Mouse (Mus musculus): ENCODE results near the gene Gpr157.

Gene Gpr157

DNA sequence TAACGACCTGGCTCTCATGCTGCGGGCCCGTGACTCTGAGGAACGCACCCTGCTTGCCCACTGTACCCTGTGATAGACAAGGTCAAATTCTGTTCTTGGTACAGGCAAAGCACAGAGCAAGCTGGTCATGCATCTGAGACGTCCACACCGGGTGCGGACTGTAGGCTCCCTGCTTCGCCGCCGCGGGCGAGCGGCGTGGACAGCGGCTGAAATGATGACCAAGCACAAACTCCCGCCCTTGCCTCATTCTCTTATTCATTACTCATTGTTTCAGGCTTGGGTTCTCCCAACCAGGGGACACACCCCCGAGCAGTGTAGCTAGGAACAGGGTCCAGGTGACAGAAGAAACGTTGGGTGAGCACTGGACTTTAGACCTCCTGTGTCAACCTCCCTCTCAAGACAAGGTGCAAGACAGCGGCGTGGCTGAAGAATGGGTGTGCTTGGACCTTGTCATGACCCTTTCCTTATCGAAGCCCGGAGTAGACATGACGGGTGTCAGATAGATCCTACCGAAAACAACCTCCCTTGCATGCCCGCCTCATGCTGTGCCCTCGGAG, 27.4 kb downstream of the Gpr157 start:
- no peak for DNase-seq

DNA sequence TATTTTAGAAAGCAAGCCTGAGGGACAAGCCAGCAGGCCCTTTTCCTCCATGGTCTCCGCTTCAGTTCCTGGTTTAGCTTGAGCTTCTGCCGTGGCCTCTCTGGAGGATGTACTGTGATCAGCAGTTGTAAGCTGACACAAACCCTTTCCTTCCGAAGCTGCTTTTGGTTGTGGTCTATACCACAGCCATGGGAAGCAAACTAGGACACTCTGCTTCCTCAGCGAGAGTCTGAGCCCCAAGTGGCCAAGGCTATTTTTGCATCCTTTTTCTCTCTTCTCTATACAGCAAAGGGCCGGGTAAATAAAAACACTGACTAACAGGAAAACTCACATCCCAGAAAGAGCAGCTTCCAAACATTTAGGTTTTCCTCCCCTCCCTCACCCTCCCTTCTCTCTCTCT, 30.1 kb downstream of the Gpr157 start:
- DNase-seq: peak; percentile 70

DNA sequence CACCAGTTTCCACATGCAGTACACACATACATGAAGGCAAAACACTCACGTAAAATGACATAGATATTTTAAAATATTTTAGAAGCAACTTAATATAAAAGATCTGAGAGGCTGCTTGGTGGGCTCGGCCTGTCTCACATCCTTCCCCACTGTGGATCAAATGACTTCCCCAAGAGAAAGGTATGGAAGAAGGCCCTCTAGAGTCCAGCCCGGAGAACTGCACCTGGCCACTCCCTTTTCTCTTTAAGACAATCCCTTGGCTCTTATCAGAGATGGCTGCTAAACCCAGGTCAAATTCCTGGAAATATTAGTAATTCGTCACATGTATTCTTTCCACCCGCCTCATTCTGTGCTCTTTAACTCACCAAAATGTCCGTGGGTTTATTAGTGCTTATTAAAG, 31.0 kb downstream of the Gpr157 start:
- DNase-seq: no peak

DNA sequence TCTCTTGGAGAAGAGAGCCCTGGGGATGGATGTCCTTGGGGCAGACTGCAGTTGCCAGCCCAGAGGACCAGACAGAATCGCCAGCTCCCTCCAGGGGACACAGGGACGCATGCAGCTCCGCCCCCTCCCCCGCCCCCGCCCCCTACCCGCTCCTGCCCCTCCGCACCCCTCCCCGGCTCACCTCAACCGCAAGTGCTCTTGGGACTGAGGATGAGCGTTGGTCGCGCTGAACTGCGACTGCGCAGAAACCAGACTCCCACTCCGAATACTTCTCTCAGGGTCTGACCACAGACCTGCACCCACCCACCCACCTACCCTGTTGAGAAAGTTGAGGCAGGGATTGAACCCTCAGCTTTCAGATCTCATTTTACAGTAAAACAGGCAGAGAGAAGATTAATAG, 31.9 kb downstream of the Gpr157 start, which contains the start of gene Slc2a5:
Slc2a5 (plus strand) TSS at position 229 of the 400 bp plus-strand sequence.
- DNase-seq: no peak

GRCm38 (mm10) chr4:150119640-150120039, 32.5 kb downstream of the Gpr157 start:
- peak; percentile 42 for DNase-seq

DNA sequence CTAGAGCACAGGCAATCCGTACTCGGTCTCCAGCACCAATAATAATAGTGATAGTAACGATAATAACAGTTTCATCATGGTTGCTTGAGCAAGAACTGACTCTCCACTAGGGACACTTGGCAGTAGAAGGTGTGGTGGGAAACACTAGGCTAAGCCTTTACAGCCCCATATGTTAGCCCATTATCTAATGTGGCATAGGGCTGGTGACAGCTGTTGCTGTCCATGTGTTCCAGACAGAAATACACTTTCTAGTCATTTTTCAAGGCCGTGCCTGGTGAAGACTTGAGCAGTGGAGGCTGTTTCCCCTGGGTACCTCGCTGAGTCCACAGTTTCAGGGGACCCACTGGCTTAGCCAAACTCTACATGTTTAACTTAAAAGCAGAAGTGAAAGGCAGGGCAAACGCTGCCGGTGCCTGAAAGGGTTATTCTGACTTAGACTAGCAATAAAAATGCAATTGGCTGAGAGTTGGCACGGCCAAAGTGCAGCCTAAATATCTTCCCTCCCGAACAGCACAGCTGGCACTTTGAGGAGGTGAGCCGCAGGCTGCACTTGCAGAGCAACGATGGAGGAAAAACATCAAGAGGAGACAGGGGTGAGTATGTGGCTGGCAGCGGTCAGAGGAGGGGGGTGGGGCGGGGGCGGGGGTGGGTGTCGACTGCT, 33.1 kb downstream of the Gpr157 start:
- DNase-seq: peak; percentile 34

- no peak for DNase-seq
Measured at GRCm38 (mm10) chr4:150121430-150121829, 34.3 kb downstream of the Gpr157 start.

DNA sequence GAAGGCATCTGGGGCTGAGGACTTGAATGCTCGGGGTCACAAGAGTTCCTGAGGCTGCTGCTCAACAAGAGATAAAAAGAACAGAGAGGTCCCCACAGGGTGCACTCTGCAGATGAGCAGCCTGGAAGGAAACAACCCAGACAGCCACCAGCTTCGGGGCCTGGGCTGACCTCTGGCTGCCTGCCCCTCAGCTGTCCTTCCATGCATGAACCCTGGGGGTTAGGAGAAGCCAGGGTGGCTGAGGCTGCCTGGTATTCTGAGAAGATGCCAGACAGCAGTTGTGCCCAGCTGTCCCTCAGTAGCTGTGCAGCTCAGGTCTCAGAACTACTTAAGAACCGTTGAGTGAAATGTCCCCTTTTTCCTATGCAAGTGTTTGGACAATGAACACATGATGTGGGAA, 35.3 kb downstream of the Gpr157 start:
- no peak for DNase-seq

GRCm38 (mm10) chr4:150126373-150126772, 39.2 kb downstream of the Gpr157 start:
- DNase-seq: no peak

- DNase-seq: no peak
Measured at GRCm38 (mm10) chr4:150127894-150128293, 40.7 kb downstream of the Gpr157 start.

DNA sequence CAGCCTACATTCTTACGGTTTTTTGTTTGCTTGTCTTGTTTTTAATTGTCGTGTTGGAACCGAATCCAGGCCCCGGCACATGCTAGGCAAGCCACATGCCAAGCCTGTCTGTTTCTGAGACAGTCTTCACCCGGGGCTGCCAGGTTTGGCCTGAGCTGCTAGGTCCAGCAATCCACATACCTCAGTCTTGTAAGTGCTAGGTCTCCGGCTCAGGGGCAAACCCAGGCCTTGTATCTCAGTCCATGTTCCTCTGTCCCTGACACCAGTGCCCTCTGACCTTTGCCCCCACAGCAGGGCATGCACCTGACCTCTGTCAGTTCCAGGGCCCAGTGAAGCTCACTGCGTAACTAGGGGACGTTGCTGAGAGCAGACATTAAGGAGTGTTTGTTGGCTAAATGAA, 41.4 kb downstream of the Gpr157 start:
- DNase-seq: no peak

DNA sequence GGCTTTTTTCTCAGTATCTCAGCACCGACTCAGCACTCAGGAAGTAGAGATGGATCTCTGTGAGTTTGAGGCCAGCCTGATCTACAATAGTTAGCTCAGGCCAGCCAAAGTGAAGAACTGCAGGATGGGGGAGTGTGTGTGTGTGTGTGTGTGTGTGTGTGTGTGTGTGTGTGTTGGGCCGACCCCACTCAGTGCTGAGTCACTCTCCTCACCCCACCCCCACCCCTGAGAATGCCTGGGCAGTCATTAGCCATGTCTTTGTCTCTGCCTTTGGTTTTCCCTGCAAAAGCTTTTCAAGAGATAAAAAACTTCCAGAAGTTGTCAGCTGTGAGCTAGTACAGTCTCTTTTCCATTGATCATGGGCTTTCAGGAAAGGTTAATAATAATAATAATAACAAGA, 43.5 kb downstream of the Gpr157 start:
- DNase-seq: no peak

DNA sequence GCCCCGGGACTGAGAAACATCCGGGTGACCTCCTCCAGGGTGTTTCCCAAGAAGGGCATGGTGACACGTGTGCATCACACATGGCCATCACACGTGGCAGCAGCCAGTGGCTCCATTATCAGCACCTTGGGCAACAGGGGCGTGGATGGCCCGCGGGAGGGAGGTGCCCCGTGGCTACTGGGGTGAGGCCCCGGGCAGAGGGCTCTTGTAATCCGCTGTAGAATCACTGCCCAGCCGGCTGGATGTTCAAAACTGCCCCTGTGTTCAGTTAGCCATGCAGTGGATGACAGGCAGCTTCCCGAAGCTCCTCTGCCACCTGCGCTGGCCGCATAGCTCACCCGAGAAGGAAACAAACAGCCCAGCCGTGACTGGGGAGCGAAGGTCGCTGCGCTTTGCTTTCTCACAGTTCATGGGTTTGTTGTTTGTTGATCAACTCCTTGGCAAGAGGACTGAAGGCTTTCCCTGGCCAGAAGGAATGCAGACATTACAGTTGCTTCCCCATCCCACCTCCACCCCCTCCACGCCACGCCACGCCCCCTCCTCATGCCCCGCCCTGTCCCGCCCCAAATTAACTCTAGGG, 45.6 kb downstream of the Gpr157 start:
- DNase-seq: no peak

- no peak for DNase-seq
Measured at GRCm38 (mm10) chr4:150135254-150135653, 48.1 kb downstream of the Gpr157 start.

DNA sequence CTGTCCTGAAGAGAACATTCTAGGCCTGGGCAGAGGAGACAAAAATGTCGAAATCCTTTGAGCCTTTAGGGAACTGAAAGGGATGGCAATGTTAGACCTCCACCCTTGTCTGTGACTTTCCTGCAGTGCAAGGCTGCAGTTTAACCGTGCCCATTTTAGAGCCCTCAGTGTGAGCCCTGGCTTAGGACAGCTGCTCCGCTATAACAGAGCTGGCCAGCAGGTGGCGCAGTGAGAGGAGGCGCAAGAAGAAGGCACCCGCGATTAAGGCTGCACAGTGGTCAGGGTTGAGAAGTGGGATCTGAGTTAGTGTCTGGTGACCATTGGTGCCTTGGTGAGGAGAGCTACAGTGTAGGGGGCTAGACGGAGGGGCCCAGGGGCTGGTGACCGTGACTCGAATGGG, 49.5 kb downstream of the Gpr157 start:
- DNase-seq: peak; percentile 53

- DNase-seq: no peak
Measured at GRCm38 (mm10) chr4:150137368-150138083, 50.4 kb downstream of the Gpr157 start.

DNA sequence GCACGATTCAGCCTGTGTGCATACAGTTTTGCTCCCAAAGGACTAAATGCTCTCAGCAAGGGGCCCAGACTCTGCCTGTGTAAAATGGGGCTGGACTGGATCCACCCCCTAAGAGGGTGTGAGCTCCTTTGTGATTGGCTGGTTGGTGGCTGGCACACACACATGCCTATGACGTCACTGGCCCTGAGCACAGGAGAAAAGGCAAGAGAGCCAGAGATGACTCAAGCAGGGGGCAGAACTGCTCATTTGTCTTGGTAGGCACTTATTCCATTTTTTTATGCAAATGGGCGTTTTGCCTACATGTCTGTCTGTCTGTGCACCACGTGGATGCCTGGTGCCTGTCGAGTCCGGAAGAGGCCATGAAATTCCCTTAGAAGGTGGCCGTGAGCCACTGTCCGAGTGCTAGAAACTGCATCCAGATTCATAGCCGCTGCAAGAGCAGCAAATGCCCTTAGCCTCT, 50.9 kb downstream of the Gpr157 start:
- DNase-seq: peak; percentile 67

DNA sequence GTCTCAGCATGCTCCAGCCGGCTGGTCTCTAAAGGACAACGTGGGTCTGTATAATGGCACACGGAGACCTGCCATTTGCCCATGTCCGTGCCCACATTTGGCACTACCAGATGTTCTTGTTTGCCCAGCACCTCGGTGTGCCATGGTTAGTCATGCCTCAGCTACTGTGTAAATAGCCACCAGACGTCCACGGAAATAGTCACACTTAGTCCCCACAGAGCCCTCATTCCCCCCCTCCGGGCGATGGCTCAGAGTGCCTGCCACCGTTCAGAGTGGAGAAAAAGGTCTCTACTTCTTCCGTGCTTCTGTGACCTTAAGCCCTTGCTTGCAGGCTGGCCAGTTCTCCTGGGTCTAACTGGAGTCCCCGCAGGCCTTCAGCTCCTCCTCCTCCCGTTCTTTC, 51.9 kb downstream of the Gpr157 start:
- no peak for DNase-seq

- no peak for DNase-seq
Measured at GRCm38 (mm10) chr4:150140346-150140745, 53.2 kb downstream of the Gpr157 start.

GRCm38 (mm10) chr4:150144242-150144641, 57.1 kb downstream of the Gpr157 start:
- no peak for DNase-seq

DNA sequence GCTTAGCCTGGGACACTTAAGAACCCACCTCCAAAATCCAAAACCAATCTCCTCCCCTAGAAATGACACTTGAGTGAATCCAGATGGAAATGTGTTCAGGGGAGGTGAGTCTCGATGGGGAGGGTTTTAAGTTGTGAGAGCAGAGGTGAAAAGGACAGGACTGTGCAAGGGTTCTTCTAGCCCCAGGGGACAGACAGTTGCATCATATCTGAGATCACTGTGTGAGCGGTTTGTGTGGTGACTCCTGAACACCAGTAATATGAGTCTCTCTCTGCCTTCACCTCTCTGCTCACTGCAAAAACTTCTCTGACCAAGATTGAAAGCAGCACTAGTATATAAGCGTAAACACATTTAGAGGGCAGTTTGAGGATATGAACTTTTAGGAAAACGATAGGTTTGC, 59.1 kb downstream of the Gpr157 start:
- DNase-seq: no peak

- DNase-seq: no peak
Measured at GRCm38 (mm10) chr4:150151045-150151444, 63.9 kb downstream of the Gpr157 start.

GRCm38 (mm10) chr4:150152483-150152882, 65.3 kb downstream of the Gpr157 start:
- no peak for DNase-seq

GRCm38 (mm10) chr4:150155301-150155700, 68.1 kb downstream of the Gpr157 start:
- no peak for DNase-seq

All from layer of hippocampus, adult 9-11 months (tissue).